Mouse (Mus musculus) small intestine, adult 2 months (tissue): ENCODE measurements around the gene Armc10. TPM values are rescaled to one million over a fixed set of nuclear protein-coding genes. Genes with fewer than 3 reads are reported as not detected.

Experiments
- H3K27ac ChIP-seq: fragments of 200-500 bp; 2 replicates; pipeline ENCODE4 v1.5.1; 2012; ENCODE audit warnings: low read depth, low read length, control low read depth, inconsistent platforms; ENCODE audit not compliant: insufficient read depth
- H3K27me3 ChIP-seq: fragments of 200-500 bp; 2 replicates; pipeline ENCODE4 v1.6.1; 2012; ENCODE audit warnings: mild to moderate bottlenecking, moderate library complexity, low read length, inconsistent platforms; ENCODE audit not compliant: control insufficient read depth, insufficient read depth
- H3K36me3 ChIP-seq: fragments of 200-500 bp; 2 replicates; pipeline ENCODE4 v1.6.1; 2012; ENCODE audit warnings: mild to moderate bottlenecking, low read length, control low read depth, inconsistent platforms; ENCODE audit not compliant: control insufficient read depth, insufficient read depth
- H3K4me1 ChIP-seq: fragments of 200-500 bp; 2 replicates; pipeline ENCODE4 v1.6.1; 2012; ENCODE audit warnings: low read length, inconsistent platforms, mixed read lengths; ENCODE audit not compliant: control insufficient read depth, insufficient read depth, insufficient read length
- H3K4me3 ChIP-seq: fragments of 200-500 bp; 2 replicates; pipeline ENCODE4 v1.5.1; 2012; ENCODE audit warnings: low read depth, mild to moderate bottlenecking, control low read depth, inconsistent platforms, low read length, moderate library complexity
- CTCF ChIP-seq: fragments of 200-500 bp; IDR thresholded peaks from 2 replicates; pipeline ENCODE4 v1.5.1; 2012; ENCODE audit warnings: low read depth, mild to moderate bottlenecking, control low read depth, inconsistent platforms, low read length, moderate library complexity, mixed read lengths; ENCODE audit not compliant: insufficient replicate concordance, insufficient read length; ENCODE audit errors: extremely low read depth
- POLR2A ChIP-seq: fragments of 200-500 bp; IDR thresholded peaks from 2 replicates; pipeline ENCODE4 v1.6.1; 2012; ENCODE audit warnings: low read depth, mild to moderate bottlenecking, control low read depth, inconsistent platforms, low read length, moderate library complexity
- WGBS: fragments of 180-500 bp; shearing (Covaris S2); methylation state at CpG from one replicate; pipeline ENCODE4 v1.1.7; 2018; 5-methylcytosine and 5-hydroxymethylcytosine counted together
- polyA plus RNA-seq: library from polyadenylated mRNA; depleted of rRNA; stranded (reverse); fragments of >200 nt; gene quantifications from 2 replicates; pipeline ENCODE4 v1.2.3, GENCODE M21; 2012

Gene Armc10
- polyA plus RNA-seq, 1 experiment, result 31.8 TPM

DNA sequence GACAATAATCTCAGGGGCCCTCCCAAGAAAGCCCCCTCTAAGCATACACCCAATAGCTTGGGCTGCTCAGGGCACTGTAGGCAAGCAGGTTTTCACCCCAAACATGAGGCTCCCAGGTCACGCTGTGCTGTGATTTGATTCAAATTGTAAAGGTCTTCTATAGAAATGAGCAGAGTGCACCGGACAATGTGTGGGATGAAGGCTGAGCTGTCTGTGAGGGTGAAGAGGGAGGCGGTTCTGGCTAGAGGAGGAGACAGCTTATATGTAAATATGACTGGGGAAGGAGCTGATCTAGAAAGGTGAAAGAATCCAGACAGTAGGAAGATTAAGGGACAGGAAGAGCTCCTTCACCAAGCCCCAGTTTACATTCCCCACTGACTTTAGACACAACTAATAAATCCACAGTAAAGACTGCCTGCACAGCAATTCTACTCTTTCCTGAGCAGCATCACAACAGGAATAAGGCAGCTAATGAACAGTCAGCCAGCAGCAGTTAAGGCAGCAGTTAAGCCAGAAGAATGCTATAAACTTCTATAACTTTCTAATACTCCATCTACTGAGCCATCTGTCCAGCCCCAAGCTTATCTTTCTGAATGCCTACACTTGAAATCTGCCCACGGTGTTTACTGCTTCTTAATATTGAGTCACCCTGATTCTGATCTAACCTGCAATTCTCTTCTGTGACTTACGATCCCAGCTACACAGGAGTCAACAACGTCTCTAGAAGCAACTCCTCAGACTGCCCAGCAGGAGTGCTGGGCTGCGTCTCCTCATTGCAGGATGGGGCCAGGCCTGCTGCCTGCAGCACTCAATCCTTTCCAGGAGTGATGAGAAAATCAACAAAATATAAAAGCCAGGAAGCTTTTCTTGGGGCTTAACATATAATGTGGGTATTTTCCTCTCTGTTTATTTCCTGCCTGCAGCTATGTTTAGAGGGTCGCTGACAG, 21.9 kb downstream of the Armc10 start:
- Histone ChIP-seq H3K4me3 (no peak overlapping the region), H3K4me1 (no peaks in the 10 kb centered on the region), H3K27ac (no peak overlapping the region), H3K27me3 (no peaks in the 10 kb centered on the region), H3K36me3 (peaks cover 5% of the 10 kb centered on the region)
- 58% methylated on average over 8 of the region's 8 CpGs for WGBS
- TF ChIP-seq CTCF (peak; percentile 41; the same call in 1 of the 2 replicates), POLR2A (no peak)

- Histone ChIP-seq H3K36me3 (no peaks in the 10 kb centered on the region; the same call in 1 of the 2 replicates), H3K4me1 (no peaks in the 10 kb centered on the region), H3K27me3 (no peaks in the 10 kb centered on the region), H3K4me3 (no peak overlapping the region), H3K27ac (no peak overlapping the region)
- 74% methylated on average over 2 of the region's 2 CpGs for WGBS
- no peak for TF ChIP-seq POLR2A
- no peak for TF ChIP-seq CTCF
Measured at GRCm38 (mm10) chr5:21669307-21669706, 23.7 kb downstream of the Armc10 start.

- Histone ChIP-seq H3K4me3 (peak overlapping the region; percentile 47), H3K27me3 (no peaks in the 10 kb centered on the region), H3K27ac (peak overlapping the region; percentile 69), H3K36me3 (peaks cover 4% of the 10 kb centered on the region; the same call in 1 of the 2 replicates), H3K4me1 (no peaks in the 10 kb centered on the region)
- WGBS, result 11% methylated on average over 23 of the region's 23 CpGs
- no peak for TF ChIP-seq POLR2A
- no peak for TF ChIP-seq CTCF
Measured at GRCm38 (mm10) chr5:21672812-21673635, 27.4 kb downstream of the Armc10 start.

DNA sequence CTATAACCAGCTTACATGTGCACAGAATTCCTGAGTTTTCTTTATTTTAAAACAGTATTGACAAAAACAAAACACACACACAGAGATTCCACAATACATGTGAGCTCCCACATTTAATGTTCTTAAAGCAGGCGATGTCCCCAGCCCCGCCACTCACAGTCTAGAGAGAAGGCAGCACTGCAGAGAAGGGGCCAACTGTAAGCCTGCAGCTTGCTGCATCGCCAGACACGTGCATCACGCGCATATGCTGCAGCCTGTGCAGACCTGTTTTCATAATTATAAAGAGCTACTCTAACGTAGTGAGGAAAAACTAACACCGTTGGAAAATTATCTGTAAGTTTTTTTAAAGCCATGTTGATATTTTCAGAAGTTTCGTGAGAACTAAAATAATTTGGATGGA, 28.1 kb downstream of the Armc10 start:
- H3K4me1 ChIP-seq, result no peaks in the 10 kb centered on the region

DNA sequence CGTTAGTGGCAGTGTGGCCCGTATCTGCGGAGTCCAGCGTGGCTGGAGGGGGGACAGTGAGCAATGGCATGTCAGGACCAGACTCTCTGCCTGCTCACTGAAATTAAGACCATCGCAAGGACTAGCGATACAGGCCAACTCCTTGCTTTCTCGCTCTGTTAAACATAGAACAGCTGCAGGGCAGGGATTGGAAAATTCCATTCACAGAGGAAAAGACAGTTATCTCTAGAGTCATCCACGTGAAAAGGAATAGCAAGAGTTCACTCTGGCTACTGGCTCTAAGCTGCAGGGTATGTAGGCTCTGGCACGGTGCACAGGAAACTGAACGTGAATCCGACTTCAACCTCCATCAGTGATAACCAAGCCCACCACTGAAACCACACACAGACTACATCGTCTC, 29.4 kb downstream of the Armc10 start:
- WGBS, result 84% methylated on average over 12 of the region's 12 CpGs
- H3K4me1 ChIP-seq, result no peaks in the 10 kb centered on the region
- no peaks in the 10 kb centered on the region for H3K27me3 ChIP-seq
- H3K4me3 ChIP-seq, result no peak overlapping the region
- no peak for TF ChIP-seq POLR2A
- TF ChIP-seq CTCF, result no peak
- no peak overlapping the region for H3K27ac ChIP-seq
- H3K36me3 ChIP-seq, result peaks cover 4% of the 10 kb centered on the region; the same call in 1 of the 2 replicates

More for the DNA sequence above, 28.1 kb downstream of the Armc10 start:
- H3K36me3 ChIP-seq, result peaks cover 4% of the 10 kb centered on the region; the same call in 1 of the 2 replicates
- 66% methylated on average over 9 of the region's 9 CpGs for WGBS
- TF ChIP-seq CTCF (no peak), POLR2A (no peak)
- peak overlapping the region; percentile 43; the same call in 1 of the 2 replicates for H3K27ac ChIP-seq
- no peak overlapping the region for H3K4me3 ChIP-seq
- H3K27me3 ChIP-seq, result no peaks in the 10 kb centered on the region

- TF ChIP-seq POLR2A (no peak), CTCF (no peak)
- no peak overlapping the region for H3K27ac ChIP-seq
- no peak overlapping the region for H3K4me3 ChIP-seq
- H3K4me1 ChIP-seq, result no peaks in the 10 kb centered on the region
- WGBS, result 96% methylated on average over 23 of the region's 23 CpGs
- H3K27me3 ChIP-seq, result no peaks in the 10 kb centered on the region
- peaks cover 4% of the 10 kb centered on the region; the same call in 1 of the 2 replicates for H3K36me3 ChIP-seq
Measured at GRCm38 (mm10) chr5:21675494-21675893, 29.9 kb downstream of the Armc10 start.
